Mouse (Mus musculus) bone marrow macrophage, adult 2 months (primary cell): ENCODE measurements around the gene Gm3435.
"Not testable (repeated sequence)": the region's sequence is repeated elsewhere in the genome, so short reads cannot be mapped to it uniquely, and the experiment has no call there.

Experiments used
- CTCF ChIP-seq: IDR thresholded peaks from 2 replicates; pipeline ENCODE4 v1.5.1; 2012; ENCODE audit warnings: low read depth, mild to moderate bottlenecking, low read length, moderate library complexity
- POLR2A ChIP-seq: IDR thresholded peaks from 2 replicates; pipeline ENCODE4 v1.6.1; 2012; ENCODE audit warnings: mild to moderate bottlenecking, low read depth, low read length, borderline replicate concordance

GRCm38 (mm10) chr17:15009706-15010413, at the start of gene Gm3435:
- not testable (repeated sequence) for TF ChIP-seq CTCF, POLR2A
